Mouse (Mus musculus) kidney, adult 2 months (tissue): ENCODE measurements around the gene Cda. TPM values are rescaled to one million over a fixed set of nuclear protein-coding genes. Genes with fewer than 3 reads are reported as not detected.

ENCODE experiments used
- DNase-seq: peaks from one replicate; pipeline ENCODE4 v3.0.0; 2021
- H3K27ac ChIP-seq: fragments of 200-500 bp; 2 replicates; pipeline ENCODE4 v1.5.1; 2012; ENCODE audit warnings: low read depth, low read length, control low read depth, inconsistent platforms; ENCODE audit not compliant: insufficient read depth
- H3K27me3 ChIP-seq: fragments of 200-500 bp; replicated peaks from 2 replicates; pipeline ENCODE4 v1.6.1; 2012; ENCODE audit warnings: mild to moderate bottlenecking, moderate library complexity, low read length, inconsistent platforms; ENCODE audit not compliant: control insufficient read depth, insufficient read depth
- H3K36me3 ChIP-seq: fragments of 200-500 bp; 2 replicates; pipeline ENCODE4 v1.6.1; 2012; ENCODE audit warnings: mild to moderate bottlenecking, moderate library complexity, low read length, inconsistent platforms; ENCODE audit not compliant: control insufficient read depth, insufficient read depth
- H3K4me1 ChIP-seq: fragments of 200-500 bp; 2 replicates; pipeline ENCODE4 v1.6.1; 2011; ENCODE audit warnings: low read length; ENCODE audit not compliant: control insufficient read depth, insufficient read depth
- H3K4me3 ChIP-seq: fragments of 200-500 bp; 2 replicates; pipeline ENCODE4 v1.5.1; 2011; ENCODE audit warnings: mild to moderate bottlenecking, low read depth, low read length, control low read depth; ENCODE audit not compliant: insufficient read depth
- CTCF ChIP-seq: fragments of 200-500 bp; conservative IDR thresholded peaks from 2 replicates; pipeline ENCODE4 v1.5.1; 2011; ENCODE audit warnings: low read depth, mild to moderate bottlenecking, control low read depth, low read length, moderate library complexity, mixed read lengths; ENCODE audit not compliant: insufficient read depth, insufficient read length
- POLR2A ChIP-seq: fragments of 200-500 bp; IDR thresholded peaks from one replicate; pipeline ENCODE4 v1.6.1; 2011; ENCODE audit warnings: low read depth, low read length, control low read depth
- WGBS: fragments of 180-500 bp; shearing (Covaris S2); methylation state at CpG from one replicate; pipeline ENCODE4 v1.1.7; 2018; 5-methylcytosine and 5-hydroxymethylcytosine counted together
- polyA plus RNA-seq: library from polyadenylated mRNA; depleted of rRNA; stranded (reverse); fragments of >200 nt; gene quantifications from 2 replicates; pipeline ENCODE4 v1.2.3, GENCODE M21; 2012

Cda gene
- polyA plus RNA-seq, 1 experiment, result 454 TPM

DNA sequence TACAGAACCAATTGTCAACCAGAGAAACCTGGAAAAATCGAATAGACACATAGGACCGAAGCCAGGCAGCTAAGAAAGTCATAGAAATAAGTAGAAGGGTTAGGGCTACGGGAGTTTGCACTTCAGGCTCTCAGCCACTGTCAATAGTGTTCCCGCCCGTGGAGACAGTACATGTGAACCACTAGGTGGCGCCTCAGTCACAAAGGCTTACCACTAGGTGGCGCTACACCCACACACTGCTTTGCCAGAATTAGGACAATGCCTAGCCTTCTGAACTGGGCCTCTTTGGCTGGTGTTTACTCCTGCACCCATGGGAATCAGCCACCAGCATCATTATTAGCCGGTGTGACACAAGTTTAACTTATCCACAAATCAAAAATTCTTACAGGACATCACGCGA, 48.3 kb downstream of the Cda start:
- Histone ChIP-seq H3K4me3 (no peak overlapping the region), H3K27ac (no peak overlapping the region), H3K36me3 (no peaks in the 10 kb centered on the region; the same call in 1 of the 2 replicates), H3K4me1 (peaks cover 3% of the 10 kb centered on the region; the same call in 1 of the 2 replicates), H3K27me3 (no peaks in the 10 kb centered on the region)
- peak; percentile 91 for DNase-seq
- TF ChIP-seq POLR2A (no peak), CTCF (peak; percentile 100)
- WGBS, result 28% methylated on average over 10 of the region's 10 CpGs

DNA sequence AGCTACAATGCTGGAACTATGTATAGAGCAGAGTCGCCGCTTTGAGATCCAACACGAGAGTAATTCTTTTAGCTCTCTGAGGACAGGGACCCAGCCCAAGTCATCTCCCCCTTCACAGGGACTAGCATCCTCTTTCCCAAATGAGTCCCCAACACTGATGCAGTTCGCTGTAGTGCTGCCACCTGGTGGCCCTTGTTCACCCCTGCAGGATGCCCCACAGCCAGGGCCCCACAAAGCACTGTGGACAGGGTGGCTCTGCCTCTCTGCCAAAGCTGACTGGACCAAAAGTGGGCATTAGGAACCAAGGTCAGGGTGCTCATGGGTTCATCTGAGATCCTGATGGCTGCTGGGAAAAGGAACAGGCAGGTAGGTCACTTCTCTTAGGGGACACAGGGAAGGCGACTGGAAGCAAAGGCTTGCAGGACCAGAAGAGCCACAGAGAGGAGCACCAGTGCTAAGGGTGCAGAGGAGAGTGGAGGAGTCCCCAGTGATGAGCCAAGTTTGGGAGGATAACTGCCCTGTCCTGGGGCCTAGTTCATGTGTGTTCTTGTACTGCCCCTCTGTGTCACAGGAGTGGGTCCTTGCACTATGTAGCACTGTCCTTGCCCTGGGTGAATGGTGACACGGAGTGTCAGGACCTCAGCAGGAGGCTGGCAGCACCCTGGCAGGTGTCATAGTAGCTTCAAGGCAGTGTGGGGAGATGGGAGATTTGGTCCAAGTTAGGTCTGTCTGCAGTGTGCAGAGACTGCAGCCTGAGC, 49.1 kb downstream of the Cda start:
- Histone ChIP-seq H3K27me3 (no peaks in the 10 kb centered on the region), H3K27ac (no peak overlapping the region), H3K36me3 (no peaks in the 10 kb centered on the region; the same call in 1 of the 2 replicates), H3K4me1 (peaks cover 3% of the 10 kb centered on the region; the same call in 1 of the 2 replicates), H3K4me3 (no peak overlapping the region)
- 62% methylated on average over 6 of the region's 6 CpGs for WGBS
- DNase-seq, result peak; percentile 52
- no peak for TF ChIP-seq POLR2A
- peak; percentile 74 for TF ChIP-seq CTCF

GRCm38 (mm10) chr4:138316369-138316768, 51.4 kb downstream of the Cda start:
- TF ChIP-seq POLR2A (no peak), CTCF (peak; percentile 22)
- DNase-seq, result no peak
- Histone ChIP-seq H3K27ac (no peak overlapping the region), H3K4me1 (no peaks in the 10 kb centered on the region), H3K36me3 (no peaks in the 10 kb centered on the region; the same call in 1 of the 2 replicates), H3K27me3 (no peaks in the 10 kb centered on the region), H3K4me3 (no peak overlapping the region)
- WGBS, result 96% methylated on average over 6 of the region's 6 CpGs

GRCm38 (mm10) chr4:138315781-138316180, 52.0 kb downstream of the Cda start:
- no peak for TF ChIP-seq POLR2A
- peak; percentile 49 for TF ChIP-seq CTCF
- no peak overlapping the region for H3K4me3 ChIP-seq
- H3K36me3 ChIP-seq, result no peaks in the 10 kb centered on the region; the same call in 1 of the 2 replicates
- H3K27me3 ChIP-seq, result no peaks in the 10 kb centered on the region
- no peak for DNase-seq
- 70% methylated on average over 9 of the region's 9 CpGs for WGBS
- no peak overlapping the region for H3K27ac ChIP-seq
- no peaks in the 10 kb centered on the region for H3K4me1 ChIP-seq

GRCm38 (mm10) chr4:138313795-138314194, 54.0 kb downstream of the Cda start:
- WGBS, result 93% methylated on average over 4 of the region's 4 CpGs
- Histone ChIP-seq H3K27me3 (no peaks in the 10 kb centered on the region), H3K4me1 (no peaks in the 10 kb centered on the region), H3K36me3 (no peaks in the 10 kb centered on the region; the same call in 1 of the 2 replicates), H3K27ac (no peak overlapping the region), H3K4me3 (no peak overlapping the region)
- DNase-seq, result no peak
- TF ChIP-seq CTCF (no peak), POLR2A (no peak)

- no peaks in the 10 kb centered on the region; the same call in 1 of the 2 replicates for H3K36me3 ChIP-seq
- no peak overlapping the region for H3K4me3 ChIP-seq
- WGBS, result 81% methylated on average over 11 of the region's 11 CpGs
- no peak overlapping the region for H3K27ac ChIP-seq
- DNase-seq, result no peak
- H3K4me1 ChIP-seq, result no peaks in the 10 kb centered on the region
- no peaks in the 10 kb centered on the region for H3K27me3 ChIP-seq
- no peak for TF ChIP-seq POLR2A
- TF ChIP-seq CTCF, result no peak
Measured at GRCm38 (mm10) chr4:138313021-138313420, 54.8 kb downstream of the Cda start.

DNA sequence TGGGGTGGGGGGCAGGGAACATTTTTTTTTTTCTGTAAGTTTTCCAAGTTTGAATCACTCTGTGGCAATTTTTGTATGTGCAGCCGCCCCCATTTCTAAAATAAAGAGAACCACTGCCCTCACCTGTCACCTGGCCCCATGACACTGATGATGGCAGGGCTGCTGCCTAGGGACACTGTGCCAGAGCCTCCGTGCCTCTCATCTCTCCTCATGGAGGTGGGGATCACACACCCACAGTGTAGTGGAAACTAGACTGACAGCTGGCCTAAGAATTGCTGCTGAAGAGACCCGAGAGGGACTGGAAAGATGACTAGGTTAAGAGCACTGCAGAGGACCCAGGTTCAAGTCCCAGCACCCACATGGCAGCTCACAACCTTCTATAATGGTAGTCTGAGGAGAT, 55.7 kb downstream of the Cda start:
- no peak overlapping the region for H3K4me3 ChIP-seq
- H3K36me3 ChIP-seq, result no peaks in the 10 kb centered on the region; the same call in 1 of the 2 replicates
- no peak for DNase-seq
- WGBS, result 86% methylated on average over 3 of the region's 3 CpGs
- H3K4me1 ChIP-seq, result no peaks in the 10 kb centered on the region
- TF ChIP-seq POLR2A, result no peak
- no peak for TF ChIP-seq CTCF
- no peaks in the 10 kb centered on the region for H3K27me3 ChIP-seq
- no peak overlapping the region for H3K27ac ChIP-seq
